Mouse (Mus musculus) left cerebral cortex, adult 11 months (tissue): ENCODE measurements around the gene Rbfox3.

Experiments used
- DNase-seq: peaks from one replicate; pipeline ENCODE4 v3.0.0; 2022; ENCODE audit warnings: low spot score

Gene Rbfox3

DNA sequence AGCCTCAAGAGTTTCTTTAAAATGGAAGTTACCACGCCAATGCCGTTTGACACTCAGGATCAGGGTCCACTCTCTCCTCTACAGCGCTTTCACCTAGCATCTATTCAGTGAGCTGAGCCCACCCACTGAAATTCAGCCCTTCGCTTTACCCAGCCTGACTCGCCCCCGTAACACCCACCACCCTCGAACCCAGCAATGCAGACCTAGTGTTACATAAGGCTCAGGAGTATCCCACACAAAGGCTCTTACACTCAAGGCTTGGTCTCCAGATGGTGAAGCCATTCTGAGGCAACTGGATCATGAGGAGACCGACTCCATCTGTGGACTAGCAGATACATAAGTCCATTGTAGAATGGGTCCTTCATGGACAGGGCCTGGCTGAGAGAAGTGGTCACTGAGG, 152.2 kb downstream of the Rbfox3 start:
- no peak for DNase-seq

DNA sequence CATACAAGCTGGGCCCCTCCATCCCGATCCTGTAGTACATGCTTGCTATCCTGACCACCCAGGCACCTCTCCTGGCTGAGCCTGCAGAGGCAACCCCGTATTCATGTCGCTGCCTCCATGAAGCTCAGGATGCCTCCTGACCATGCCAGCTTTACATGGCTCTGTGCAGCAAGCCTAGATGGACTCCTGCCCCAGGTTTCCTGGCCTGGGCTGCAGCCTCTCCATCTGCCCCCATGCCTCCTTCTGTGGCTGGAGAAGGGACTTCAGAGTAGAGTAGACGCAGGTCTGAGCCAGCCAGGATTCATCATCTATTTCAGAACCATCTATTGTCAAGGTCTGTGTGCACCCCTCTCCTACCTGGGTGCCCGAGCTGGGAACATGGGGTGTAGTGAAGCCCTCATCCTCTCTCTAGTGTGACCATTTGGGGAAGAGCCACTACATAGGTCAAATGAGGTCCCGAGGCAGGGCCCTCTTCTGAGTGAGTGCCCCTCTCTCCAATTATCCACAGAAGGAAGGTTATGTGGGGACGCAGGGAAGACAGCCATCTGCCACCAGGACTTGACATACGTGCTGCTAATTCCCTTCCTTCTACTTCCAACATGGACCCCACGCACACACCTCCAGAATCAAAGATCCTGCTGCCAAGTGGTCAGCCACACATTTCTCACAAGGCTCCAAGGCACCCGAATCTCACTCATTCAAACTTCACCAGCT, 153.0 kb downstream of the Rbfox3 start:
- DNase-seq: no peak

DNA sequence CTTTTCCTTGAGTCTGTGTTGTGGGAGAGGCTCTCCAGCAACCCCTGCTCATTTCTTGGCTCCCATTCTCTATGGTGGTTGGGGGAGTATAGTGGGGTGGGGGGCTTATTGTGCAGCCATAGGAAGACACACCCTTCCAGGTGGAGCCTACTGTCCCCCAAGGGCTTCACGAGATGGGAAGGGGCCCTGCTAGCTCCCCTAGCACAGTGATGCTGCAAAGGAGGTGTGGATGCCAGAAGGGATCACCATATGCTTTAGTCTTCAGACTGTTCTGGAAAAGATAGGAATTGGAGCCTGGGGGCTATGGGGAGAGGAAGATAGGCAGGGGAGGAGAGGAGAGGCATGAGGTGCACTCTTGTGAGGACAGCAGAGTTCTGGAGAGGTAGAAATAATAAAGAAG, 153.9 kb downstream of the Rbfox3 start:
- DNase-seq: no peak

DNA sequence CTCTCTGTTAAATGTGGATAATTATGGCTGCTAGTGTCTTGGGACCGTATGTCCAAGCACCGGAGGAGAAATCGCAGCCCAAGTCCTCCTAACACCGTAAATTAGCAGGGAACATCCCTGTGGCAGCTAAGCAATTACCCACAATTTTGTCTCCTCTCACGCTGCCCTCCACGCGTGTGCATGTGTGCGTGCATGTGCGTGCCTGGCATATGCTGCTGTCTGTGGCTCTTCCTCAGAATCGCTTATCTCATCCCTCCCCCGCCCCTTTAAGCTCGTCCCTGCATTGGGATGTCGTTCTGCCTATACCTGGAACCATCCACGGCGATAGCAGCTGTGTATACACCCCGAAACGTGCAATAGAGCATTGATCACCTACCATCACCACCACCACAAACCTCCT, 156.4 kb downstream of the Rbfox3 start:
- DNase-seq: no peak

DNA sequence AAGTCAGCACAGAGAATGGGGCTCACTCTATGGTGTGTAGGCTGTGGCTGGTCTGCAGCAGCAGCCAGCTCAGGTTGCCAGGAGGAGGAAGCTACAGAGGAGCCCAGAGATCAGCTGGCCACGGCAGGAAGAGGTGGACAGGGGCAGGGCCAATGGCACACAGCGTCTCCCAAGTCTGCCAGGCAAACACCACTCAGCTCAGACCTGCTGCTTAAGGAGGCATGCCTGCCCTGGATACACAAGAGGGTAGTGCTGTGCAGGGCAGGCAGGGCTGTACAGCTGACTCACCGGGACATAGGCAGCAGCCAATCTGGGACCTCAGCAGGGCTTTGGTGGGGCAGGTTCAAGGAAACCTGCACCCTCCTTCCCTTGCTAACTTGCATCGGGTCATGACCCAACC, 156.9 kb downstream of the Rbfox3 start:
- no peak for DNase-seq

DNA sequence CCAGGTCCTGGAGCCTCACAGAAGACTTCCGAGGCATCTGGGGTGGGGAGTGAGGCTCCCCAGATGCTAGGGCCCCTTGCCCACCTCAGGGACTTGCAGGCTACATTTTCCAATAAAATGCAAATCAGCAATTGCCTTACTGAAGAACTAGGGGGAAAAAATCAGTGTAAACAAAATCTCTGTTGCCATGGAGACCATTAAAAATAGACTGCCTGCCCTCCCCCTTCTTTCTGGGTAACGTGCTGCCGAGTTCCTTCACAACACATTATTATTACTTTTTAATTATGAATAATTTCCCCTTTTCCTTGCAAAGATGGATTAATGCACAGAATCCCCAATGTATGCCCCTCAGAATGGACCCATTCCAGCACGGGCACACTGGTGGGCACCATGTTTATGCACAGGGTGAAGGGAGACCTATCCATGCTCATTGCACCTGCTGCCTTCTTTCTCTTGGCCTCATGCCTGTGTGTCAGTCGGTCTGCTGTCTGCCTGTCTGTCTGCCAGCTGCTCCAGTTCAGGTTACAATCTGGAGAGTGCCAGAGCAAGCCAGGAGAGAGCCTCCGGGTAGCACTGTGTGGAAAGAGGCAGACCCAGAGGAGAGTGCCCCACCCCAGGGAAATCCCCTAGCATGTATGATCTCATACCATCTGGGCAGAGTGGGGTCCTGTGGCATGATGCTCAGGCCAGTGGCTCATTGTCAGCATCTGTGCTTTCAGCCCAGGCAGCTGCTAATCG, 159.3 kb downstream of the Rbfox3 start:
- no peak for DNase-seq

DNA sequence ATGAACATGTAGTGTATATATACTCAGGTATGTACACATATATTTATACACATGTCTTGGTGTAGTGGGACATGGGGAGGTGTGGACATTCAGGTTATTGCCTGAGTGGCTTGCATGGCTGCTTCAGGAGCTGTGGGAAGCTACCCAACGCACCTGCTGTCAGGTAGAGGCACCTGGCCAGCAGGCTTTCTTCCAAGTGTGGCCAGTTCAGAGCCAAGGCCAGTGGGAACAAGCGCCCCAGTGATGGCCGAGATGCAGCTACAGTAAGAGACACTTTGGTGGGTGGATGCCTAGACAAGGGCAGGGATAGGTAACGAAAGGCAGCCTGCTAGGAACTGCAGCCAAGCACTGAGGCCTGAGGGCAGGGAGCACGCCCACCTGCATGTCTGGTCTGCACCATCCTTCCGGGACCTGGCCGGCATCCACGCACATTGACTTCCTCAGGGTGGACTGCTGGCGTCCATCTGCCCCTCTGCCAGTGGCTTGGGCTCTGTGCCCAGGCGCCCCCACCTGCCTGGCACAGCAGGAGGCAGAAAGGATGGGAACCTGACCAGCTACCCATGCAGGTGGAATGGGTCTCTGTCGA, 160.6 kb downstream of the Rbfox3 start:
- no peak for DNase-seq

DNA sequence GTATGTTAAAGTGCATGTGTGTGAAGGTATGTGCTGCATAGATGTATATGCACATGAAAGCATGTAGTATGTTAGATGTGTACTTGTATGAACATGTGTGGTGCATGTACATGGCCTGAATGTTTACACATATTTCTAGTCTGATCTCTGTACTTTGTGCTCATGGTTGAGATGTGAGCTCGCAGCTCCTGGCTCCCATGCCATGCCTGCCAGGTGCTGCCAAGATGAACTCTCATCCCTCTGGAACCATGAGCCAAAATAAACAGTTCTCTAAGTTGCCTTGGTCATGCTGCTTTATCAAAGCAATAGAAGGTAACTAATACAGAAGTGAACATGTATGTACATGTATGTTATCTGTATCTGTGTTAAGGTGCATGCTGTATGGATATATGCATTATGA, 161.9 kb downstream of the Rbfox3 start:
- DNase-seq: no peak

DNA sequence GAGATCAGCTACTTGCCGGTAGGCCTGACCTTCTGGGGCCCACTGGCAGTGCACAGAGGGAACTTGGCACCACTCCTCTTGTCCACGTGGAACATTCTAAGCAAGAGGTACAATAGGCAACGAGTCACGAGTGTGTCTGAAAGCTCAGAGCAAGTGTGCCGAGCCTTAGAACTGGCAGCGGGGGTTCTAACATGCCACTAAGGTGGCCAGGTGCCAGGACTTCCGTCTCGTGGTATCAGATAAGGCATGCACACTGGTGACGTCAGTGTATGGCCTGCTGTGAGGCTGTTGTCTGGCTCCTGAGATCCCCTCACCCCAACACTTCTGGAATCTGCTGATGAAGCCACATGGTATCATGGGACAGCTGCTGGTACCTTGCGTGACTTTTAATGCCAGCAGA, 162.8 kb downstream of the Rbfox3 start:
- no peak for DNase-seq

DNA sequence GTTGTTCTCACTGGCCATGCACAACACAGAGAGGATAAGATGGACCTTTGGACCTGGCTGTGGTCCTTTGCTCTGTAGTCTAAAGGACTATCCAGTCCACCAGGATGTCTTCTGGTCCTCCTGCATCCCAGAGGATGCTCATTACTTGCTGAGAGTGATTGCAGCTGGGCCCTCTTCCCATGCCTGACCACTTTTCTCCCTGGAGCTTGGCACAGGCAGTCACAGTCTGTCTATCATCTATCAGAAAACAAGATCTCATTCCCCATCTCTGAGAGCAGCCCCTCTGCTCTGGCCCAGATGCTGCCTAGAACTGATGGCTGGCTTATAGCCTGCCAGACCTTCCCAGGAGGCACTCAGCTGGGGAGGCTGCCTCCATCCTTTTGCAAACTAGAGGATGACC, 166.1 kb downstream of the Rbfox3 start:
- DNase-seq: no peak

DNA sequence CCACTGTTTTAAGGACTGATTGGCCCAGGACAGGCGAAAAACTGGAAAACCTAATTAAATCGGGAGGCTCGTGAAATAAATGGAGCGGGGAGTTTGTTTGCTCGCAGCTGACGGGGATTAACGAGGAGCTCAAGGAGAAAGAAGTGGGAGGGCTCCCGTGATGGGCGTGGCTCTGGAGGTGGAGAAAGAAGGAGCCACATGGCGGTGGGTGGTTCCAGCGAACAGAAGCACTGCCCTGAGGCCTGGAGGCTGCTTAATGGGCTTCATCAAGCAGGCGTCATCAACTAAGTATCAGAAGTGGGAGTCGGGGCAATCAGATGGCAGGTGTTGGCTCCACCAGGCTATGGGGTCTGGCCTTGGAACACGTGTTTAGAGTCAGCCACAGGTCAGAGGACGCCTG, 166.6 kb downstream of the Rbfox3 start:
- DNase-seq: no peak

DNA sequence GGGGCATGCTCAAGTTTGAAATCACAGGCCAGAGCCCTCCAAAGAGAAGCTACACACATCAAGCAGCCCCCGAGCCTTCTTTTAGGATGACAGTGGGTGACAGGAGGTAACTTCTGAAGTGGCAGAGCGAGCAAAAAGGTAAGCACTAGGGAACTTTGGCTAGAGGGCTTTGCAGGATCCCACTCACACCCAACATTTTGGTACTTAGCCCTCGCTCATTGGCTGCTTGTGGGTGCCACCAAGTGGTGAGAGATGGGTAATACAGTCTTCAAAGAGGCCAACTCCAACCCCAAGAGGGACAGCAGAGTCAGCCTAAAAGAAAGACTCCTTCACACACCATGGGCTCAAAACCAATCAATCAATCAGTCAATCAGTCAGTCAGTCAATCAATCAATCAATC, 168.6 kb downstream of the Rbfox3 start:
- no peak for DNase-seq

DNA sequence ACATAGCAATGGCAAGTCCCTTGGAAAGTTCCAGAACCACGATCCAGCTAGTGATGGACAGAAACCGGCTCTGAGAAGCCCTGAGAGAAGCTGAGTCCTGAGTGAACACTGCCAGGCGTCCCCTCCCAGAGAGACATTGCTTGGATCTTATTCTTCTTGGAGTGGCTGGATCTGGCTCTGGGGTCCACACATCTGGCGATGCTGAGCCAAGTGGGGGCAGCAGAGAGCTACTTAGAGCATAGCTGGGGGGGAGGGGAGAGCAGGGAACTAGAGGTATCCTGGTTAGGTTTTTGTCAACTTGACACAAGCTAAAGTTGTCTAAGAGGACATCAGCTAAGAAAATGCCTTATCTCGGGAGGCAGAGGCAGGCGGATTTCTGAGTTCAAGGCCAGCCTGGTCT, 170.1 kb downstream of the Rbfox3 start:
- DNase-seq: no peak

DNA sequence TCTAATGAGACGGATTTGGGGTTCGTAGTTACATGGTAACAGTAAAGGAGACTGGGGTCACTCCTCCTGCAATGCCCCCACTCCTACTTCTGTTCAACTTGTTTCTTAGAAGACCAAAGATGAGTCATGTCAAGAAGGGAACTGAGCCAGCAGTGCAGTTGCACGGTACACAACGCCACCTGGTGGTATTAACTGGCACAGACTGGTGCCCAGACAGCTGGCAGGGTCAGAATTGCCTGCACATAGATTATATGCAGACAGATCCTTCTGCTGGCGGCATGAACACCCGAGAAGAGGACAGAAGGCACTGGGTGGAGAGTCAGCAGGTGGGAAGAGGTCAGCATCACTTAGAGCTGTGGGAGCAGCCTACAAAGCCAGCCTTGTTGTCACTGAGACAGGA, 171.4 kb downstream of the Rbfox3 start:
- DNase-seq: no peak

DNA sequence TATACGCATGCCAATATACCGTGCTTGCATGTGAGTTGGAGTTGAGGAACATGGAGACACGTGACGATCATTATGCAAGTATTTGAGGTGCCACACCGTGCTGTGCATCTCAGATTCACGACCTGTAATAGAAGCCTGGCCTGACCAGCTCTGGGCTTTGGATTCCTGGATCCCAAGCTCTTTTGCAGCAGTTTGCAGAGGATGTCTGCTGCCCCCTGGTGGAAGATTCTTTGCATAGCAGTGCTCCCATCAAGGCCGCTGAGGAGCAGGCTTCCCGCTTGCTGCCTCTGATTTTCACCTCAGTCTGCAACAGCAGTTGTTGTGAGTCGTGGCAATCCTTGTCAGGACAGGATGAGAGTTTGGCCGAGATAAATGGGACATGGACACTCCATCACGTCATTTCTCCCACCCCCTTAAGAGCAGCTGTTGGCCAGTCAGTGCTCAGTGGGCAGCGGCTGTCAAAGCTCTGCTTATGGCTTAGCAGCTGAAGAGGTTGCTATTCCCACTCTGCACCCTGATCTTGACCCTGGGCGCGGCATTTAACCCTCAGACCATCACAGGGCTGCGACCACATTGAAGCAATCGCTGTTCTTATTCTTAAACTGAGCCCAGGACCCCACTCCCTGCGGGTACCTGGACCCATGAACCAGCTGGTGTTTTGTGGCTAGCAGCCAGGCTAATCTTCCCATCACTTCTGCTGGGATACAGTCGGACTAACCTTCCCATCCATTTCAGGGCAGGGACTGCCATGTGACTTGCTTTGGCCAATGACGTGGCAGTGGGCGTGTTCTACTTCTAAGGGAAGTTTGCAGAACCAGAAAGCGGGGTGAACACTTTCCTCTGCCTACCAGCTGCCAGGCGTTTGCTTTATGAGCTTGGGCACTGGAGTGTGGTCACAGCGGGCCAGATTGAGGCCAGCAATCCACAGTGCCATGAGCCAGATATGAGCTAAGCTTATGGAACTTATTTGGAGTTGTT, 172.3 kb downstream of the Rbfox3 start:
- DNase-seq: peak; percentile 81

DNA sequence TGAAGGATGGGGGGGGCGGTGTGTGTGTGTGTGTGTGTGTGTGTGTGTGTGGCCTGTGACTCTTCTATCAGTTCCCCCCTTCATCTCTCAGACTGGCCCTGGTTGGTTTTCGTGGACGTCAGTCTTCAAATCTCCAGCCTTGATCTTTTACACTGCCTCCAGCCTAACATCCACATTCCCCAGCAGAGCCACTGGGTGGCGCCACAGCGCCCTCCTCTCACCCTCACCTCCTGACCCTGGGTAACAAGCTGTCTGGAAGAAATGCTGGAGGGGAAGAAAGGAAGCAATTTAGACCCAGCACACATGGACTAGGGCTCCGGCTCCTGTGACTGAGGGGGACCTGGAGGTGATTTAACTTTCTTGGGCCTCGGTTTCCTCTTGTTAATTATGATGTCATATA, 173.1 kb downstream of the Rbfox3 start:
- no peak for DNase-seq

DNA sequence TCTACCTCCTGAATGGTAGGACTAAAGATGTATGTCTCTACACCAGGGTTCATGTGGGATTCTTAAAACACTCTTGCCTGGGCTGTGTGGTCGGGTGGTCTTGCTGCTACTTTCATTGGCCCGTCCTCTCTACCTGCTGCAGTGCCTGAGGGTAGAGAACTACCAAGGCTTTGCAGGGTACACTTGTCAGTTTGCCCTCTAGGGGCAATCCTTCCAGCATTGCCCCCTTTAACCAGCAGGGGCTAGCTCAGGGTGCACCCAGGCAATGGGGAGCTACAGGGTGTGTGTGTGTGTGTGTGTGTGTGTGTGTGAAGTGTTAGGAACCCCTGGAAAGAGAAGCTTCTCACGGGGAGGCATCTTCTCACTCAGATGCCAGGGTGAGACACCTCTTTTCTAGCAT, 173.6 kb downstream of the Rbfox3 start:
- DNase-seq: no peak

DNA sequence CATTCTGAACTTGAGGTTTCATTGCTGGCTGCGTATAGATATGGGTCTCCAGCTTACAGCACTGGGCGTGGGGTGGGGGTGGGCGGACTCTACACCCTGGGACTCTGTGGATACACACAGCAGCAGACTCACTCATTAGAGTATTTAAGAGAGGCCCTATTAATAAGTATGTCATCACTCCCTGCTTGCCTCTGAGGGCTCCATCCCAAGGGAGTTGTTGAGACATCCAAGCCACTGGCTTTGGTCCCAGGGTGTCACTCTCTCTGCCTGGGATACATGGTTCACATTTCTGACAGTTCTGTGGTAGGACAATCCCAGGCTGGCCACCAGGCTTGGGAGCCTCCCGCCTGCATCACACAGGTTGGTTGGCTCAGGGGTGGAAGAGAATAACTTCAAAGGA, 174.4 kb downstream of the Rbfox3 start:
- no peak for DNase-seq

DNA sequence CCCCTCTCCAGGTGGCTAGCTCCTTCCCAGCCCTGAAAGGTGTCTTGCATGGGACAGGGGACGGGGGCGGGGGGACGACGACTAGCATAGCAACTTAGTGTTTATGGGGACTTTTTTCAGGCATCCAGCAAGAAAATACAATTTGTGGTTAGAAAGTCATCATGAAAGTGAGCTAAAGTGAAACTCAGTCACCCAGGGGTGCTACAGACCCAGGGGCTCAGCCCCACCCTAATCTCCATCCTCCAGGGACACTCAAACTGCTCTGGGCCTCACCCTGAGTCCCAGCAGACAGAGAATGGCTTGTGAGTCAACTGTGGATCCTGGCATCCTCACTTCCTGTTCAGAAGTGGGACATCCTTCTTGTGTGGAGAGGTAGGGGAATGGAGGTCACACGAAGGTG, 179.7 kb downstream of the Rbfox3 start:
- no peak for DNase-seq

DNA sequence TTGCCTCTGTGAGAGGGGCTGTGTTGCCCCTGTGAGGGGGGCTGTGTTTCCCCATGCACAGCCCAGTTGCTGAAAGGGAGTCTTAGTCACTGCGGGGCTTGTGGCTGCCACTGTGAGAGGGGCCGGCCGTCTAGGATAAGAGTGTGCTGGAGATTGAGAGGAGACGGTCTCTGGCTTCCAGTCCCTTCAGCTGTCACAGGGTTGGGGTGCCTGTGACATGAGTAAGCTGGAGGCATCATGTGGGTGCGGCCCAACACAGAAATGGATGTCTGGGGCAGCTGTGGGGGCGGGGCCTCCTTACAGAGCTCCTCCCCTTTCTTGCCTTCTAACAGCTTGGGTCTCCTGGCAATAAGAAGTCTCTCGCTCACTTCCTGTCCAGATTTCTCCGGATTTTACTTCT, 182.0 kb downstream of the Rbfox3 start:
- no peak for DNase-seq

DNA sequence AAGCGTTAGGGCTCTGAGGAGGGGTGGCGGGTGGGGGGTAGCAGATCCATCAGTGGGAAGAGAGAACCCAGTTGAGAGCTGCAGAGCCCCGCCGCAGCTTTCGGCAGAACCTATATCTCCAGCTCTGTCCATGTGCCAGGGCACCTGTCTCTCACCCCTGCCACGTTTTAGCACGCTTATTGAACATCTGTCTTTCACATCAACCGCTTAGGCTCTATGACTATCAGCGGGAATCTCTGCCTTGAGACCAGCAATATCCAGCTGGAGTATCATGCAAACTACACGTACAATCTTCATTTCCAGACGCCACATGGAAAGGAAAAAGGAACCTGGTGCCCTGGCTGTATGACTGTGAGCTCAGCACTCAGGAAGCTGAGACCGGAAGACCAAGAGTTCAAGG, 182.6 kb downstream of the Rbfox3 start:
- no peak for DNase-seq

DNA sequence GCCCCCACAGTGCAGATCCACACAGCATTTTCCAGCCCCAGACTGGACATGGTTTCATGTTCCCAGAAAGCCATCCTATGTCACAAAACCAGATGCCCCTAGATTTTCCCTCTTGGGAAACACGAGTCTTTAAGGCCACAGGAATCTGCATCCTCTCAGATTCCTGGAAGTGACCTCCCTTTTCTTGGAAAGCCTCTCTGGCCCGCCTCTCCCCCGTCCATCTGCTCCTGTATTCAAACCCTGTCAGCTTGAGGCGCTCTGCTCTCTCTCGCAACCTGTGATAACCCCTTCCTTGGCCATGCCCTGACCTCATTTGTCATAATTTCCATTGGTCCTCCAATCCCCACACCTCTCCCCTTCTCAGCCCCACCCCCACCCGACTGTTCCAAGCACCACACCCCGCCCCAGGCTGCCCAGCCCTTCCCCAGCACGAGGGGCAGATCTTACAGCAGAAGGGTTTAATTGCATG, 183.3 kb downstream of the Rbfox3 start:
- no peak for DNase-seq
